Mouse (Mus musculus): ENCODE data around the gene Rfesd. TPM values are rescaled to one million over a fixed set of nuclear protein-coding genes. Genes with fewer than 3 reads are reported as not detected.

Rfesd gene
- polyA plus RNA-seq, 1 experiment: 3.7 TPM

- 42% methylated on average over 9 of the region's 9 CpGs for WGBS
- no peak for DNase-seq (ENCODE audit: low read depth, low spot score)
These were observed 26.1 kb downstream of the Rfesd start for GRCm38 (mm10) chr13:75992169-75993028.

DNA sequence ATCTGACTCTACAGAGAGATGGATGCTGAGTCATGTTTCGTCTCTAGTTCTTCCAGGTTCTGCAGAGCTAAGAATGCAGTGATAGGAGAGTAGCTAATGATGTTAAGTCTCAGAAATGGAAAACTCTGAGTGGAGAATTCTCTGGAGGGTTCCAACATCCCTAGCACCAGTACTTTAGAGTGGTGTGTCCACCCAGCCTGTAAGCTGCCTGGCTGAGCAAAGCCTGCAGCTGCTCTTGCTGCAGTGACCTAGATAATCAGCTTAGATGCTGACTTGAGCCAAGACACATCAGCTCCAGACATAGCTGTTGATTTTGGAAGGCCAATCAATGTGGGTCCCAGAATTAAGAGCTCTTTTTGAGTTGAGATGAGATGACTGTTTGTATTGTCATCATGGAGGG lies 30.4 kb downstream of the Rfesd start:
- DNase-seq (ENCODE audit: low read depth, low spot score): no peak
- 82% methylated on average over 1 of the region's 1 CpGs for WGBS

GRCm38 (mm10) chr13:75981901-75982300 lies 36.6 kb downstream of the Rfesd start:
- no peak for DNase-seq (ENCODE audit: low read depth, low spot score)

DNA sequence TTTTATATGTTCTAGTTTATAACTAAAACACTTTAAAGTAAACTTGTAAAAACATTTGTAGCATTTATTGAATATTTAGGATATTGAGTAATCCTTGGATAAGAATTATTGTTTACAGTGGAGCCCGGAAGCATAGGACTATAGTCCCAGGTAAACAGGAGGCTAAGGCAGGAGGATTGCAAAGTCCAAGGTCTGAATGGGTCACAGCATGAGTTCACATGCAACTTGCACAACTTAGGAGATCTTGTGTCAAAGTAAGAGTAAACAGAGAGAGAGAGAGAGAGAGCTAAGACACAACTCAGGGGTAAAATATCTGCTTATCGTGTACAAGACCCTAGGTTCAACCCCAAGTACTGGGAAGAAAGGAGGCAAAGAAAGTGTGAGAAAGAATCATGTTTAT lies 41.9 kb downstream of the Rfesd start:
- 46% methylated on average over 2 of the region's 2 CpGs for WGBS
- DNase-seq (ENCODE audit: low read depth, low spot score): no peak

DNA sequence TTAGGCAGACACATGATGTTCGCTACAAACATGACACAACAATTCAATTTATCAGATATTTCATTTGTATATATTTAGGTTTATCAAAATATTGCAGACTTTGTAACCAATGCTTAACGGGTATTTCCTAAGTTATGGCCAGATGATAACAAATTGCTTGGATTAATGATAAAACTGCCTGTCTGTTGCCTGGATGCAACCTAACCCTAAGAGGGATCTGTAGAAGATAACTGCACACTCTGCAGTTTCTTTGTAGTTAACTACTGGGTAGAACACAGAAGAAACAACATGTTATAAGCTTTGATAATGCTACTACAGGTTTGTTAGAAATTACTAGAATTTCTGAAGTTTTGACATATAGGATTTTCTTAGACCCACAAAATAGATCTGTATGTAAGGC lies 42.3 kb downstream of the Rfesd start:
- 80% methylated on average over 2 of the region's 2 CpGs for WGBS

DNA sequence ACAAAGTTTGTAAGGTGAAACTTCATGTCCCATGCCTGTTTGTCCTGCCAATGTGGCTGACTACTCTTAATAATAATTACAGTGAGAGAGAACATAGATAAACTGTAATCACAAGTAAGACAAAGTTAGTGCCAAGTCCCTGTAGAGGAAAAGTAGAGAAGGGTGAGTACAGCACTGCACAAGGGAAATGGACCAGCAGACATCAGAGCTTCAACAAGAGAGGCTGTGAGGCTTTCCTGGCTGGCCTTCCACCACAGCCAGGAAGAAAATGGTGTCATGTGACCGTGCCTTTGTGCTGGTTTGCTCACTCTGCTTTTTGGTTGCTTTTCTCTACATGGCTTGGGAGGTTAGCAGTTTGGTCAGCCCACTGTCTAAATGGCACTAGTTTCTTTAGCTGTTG lies 42.9 kb downstream of the Rfesd start:
- no peak for DNase-seq (ENCODE audit: low read depth, low spot score)
- 83% methylated on average over 1 of the region's 1 CpGs for WGBS

More for the DNA sequence above, 42.3 kb downstream of the Rfesd start:
- DNase-seq (ENCODE audit: low read depth, low spot score): no peak

DNA sequence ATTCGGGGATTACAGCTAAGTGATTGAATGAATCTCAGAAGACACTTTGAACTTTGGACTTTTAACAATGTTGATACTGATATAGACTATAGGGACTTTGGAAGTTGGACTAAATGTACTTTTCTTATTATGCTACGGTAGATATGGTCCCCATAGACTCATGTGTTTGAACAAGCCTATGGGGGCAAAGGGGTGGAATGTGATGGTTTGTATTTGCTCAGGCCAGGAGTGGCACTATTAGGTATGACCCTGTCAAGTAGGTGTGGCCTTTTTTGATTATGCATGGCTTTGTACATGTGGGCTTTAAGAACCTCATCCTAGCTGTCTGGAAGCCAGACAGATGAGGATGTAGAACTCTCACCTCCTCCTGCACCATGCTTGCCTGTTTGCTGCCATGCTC lies 44.0 kb downstream of the Rfesd start:
- WGBS: 29% methylated on average over 2 of the region's 2 CpGs
- DNase-seq (ENCODE audit: low read depth, low spot score): no peak

- DNase-seq (ENCODE audit: low read depth, low spot score): no peak
- 86% methylated on average over 1 of the region's 1 CpGs for WGBS
These were observed 51.7 kb downstream of the Rfesd start, which contains the start of gene Spata9 for GRCm38 (mm10) chr13:75966850-75967249. Gene Spata9, plus strand, starts transcription at chr13:75967150.

GRCm38 (mm10) chr13:75955357-75955992 lies 63.0 kb downstream of the Rfesd start:
- DNase-seq (ENCODE audit: low read depth, low spot score): no peak

Other genes starting within 250 kb of the Rfesd start
- 243 and 525 TPM in 2 replicates for gene Glrx, start 178.9 kb downstream of the Rfesd start, polyA plus RNA-seq (2012; rRNA removed)
- gene Rhobtb3, start 74.8 kb downstream of the Rfesd start, polyA plus RNA-seq (2012; rRNA removed): 1.7 and 2.3 TPM in 2 replicates
- gene Spata9, start 51.6 kb downstream of the Rfesd start, polyA plus RNA-seq (2012; rRNA removed): not detected in 2 replicates
- 0.05 TPM in 1 of 2 replicates, not detected in the other for gene Gpr150, start 38.3 kb upstream of the Rfesd start, polyA plus RNA-seq (2012; rRNA removed)
- gene Arsk, start 79.9 kb upstream of the Rfesd start, polyA plus RNA-seq (2012; rRNA removed): 1.5 and 2.5 TPM in 2 replicates
- 6.3 and 6.4 TPM in 2 replicates for gene Ttc37, start 80.0 kb upstream of the Rfesd start, polyA plus RNA-seq (2012; rRNA removed)

Data from large intestine, adult 2 months (tissue).